Mouse (Mus musculus) kidney, adult 9 months (tissue): ENCODE measurements around the gene Pex13.
A peak's percentile ranks its signal among the peaks of the same experiment; 100 is the strongest.

Experiments
- DNase-seq: peaks from one replicate; pipeline ENCODE4 v3.0.0; 2022

The Pex13 gene

DNA sequence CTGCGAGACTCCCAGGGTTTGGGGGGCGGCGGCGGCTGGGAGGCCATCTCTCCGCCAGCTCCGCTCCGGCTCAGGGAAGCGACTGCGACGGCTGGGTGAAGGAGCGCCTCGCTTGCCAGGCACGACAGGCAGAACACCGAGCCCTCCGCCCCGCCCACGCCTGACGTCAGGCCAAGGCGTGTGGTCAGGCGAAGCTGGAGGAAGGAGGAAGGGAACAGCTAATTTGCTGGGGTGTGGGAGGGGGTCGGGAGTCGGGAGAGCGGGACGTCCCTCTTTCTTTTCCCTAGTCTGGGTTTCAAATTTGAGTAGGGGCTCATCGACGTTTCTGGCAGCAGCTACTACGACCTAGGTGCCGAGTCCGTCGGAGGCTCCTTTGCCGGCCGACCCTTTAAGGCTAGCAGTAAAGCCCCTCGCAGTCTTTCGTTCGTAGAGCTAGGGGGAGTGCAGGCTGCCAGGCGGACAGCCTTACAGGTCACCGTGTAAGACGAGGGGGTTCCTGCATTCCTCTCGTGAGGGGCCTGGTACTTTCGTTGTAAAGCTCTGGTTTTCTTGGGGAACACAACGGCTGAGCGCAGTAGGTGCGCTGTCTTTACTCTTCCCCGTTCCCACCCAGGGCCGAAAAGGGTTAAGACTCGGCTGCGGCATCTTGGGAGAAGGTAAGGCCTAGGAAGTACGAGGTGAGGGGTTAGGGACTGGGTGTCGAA lies at the start of gene Pex13:
TSS of gene Pex13 (minus strand) at position 162 of the 704 bp plus-strand sequence.
- peak; percentile 90 for DNase-seq

DNA sequence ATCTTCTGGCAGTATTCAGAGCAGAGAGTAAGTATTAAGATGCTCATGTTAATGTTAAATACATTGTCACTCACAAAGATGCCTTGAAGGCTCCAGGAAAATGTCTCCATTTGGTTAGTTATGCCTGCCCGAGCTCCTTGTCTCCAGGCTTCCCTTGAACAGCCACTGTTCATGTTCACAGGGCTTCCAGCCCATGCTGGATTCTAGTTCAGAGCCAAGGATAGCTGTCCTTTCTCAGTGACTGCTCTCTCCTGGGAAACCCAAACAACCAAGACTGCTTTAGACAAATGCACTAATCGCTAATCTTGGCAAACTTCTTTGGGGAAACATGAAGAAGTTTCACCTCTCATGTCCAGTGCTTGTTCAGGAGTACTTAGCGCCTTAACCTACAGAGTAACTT lies 46.5 kb upstream of the Pex13 start:
- no peak for DNase-seq

DNA sequence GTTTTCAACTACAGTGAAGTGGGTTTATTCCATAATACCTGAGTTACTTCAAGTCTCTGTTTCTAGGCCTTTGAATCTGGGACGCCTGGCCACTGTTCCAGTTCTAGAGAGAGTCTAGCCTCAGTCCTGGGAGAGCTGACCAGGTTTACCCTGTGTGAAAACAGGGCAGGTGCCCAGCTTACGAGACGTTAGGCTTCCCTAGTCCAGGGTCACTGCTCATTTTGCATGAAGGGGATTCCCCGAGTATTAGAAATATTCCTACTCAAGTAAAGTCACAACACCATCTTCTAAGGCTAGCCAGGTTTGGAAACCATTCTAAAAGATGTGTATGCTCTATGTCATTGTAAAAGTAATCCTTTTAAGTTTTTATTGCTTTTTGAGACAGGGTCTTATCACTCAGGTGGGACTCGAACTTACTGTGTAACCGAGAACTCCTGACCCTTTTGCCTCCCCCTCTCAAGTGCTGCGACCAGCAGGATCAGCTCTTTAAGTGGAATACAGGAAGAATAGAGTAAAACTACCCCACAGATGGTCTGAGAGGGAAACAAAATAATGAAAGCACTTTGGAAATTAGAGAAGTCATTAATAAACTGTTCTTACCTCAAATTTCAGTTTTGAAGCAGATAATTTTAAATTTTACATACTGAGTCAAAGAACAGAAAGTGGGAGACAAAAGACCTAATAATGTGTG lies 39.0 kb upstream of the Pex13 start:
- no peak for DNase-seq

- DNase-seq, result no peak
Measured at GRCm38 (mm10) chr11:23701831-23702230, 36.1 kb upstream of the Pex13 start.

- no peak for DNase-seq
Measured at GRCm38 (mm10) chr11:23699414-23700095, 33.8 kb upstream of the Pex13 start.

GRCm38 (mm10) chr11:23698526-23698925 lies 32.8 kb upstream of the Pex13 start:
- no peak for DNase-seq

DNA sequence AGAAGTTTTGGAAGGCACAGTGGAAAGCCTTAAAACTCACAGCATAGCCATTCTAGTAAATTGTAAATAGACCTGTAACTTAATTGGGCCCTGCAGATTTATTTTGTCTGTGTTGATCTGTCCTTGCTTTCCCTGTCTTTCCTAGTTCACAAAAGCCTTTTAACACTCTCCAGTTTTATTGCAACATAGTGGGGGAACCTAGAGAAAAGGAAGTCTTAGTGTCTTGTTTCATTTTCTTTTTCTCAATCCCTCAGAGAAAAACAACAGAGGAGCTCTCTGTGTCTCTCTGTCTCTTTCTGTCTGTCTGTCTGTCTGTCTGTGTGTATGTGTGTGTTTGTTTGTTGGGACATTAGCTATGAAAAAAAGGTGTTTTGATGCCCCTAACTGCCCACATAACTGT lies 30.1 kb upstream of the Pex13 start:
- DNase-seq, result no peak

DNA sequence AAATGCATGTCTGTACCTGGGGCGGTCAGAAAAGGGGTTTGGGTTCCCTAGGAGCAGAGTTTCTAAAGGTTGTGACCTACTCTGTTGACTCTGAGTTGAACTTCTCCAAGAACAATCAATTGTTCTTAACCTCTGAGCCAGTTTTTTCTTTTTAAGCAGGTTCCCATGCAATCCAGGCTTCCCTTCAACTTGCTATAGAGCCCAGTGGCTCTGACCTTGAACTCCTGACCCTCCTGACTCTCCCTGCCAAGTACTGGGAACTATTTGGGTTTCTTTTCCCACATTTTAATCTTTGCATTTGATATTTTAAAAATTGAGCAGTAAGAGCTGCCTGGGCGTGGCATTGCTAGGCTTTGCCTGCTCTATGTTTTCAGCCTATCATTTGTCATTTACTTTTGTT lies 27.5 kb upstream of the Pex13 start:
- DNase-seq, result no peak

DNA sequence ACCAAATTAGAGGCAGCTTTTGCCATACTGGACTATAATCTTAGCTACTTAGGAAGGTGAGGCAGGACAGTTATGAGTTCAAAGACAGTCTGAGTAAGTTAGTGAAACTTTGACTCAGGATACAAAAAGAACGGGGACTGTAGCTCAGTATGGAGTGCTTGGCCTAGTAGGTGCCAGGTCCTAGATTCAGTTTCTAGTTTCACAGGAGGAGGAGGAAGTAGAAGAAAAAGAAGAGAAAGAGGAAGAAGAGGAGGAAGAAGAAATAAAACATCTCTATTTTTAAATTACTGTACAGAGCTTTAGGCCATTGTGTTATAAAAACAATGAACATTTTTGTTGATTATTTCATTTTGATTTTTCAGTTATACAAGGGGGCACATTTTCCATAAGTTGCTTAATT lies 22.3 kb upstream of the Pex13 start:
- DNase-seq, result no peak

DNA sequence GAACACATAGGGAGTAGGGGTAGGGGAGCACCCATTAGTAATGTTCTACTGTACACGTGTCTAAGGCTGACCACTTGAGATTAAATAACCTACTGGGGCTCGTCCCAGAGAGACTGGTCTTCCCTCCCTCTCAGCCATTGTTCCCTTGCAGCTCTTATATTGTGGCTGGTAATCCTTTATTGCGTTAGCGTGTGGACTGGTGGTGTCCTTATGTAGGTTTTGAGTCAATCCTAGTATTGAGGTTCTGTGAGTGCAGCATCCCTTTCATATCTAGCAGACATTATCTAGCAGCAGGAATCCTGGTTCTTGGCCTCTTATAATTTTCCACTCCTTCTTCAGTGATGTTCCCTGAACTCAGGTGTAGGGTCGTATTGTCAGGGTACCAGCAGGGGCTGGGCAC lies 20.9 kb upstream of the Pex13 start:
- DNase-seq, result no peak

DNA sequence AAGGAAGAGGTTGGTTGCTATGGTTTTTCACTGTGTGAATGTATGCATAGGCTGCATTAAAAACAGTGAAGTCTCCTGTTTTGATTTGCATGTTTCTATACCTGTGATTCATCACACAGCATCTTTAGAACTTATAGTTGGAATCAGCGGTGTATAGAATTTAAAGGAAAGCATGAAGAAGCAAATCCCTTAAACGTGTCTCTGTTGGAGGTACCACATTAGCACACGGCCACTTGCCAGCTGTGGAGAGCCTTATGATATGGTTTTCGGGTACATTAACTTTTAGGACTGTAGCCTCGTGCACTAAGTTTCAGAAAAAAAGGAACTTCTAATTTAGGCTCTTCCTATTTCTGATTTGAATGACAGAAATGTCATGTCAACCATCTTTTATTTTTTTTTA lies 16.8 kb upstream of the Pex13 start:
- no peak for DNase-seq

DNA sequence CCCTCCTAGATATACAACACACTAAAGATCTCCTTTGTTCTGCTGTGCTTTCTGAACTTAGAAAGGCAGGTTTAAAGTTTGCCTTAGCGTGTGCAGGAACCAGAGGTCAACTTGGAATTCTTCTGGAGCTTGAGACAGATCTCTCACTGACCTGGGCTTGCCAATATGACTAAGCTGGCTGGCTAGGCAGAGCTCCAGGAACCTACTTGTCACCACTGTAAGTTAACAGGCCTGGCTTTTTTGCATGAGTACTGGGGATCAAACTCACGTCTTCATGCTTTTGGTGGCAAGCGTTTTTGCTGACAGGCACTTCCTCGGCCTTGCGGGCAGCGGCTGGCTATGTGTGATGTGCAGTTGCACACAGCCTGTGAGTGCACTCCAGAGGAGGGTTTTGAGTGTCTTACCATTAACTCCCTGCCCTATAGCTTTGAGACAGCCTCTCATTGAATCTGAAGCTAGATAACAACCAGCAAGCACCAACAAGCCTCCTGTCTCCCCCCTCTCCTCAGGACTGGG lies 14.7 kb upstream of the Pex13 start:
- DNase-seq, result no peak

GRCm38 (mm10) chr11:23679044-23679642 lies 13.4 kb upstream of the Pex13 start:
- peak; percentile 72 for DNase-seq

GRCm38 (mm10) chr11:23676100-23676499 lies 10.3 kb upstream of the Pex13 start:
- DNase-seq, result no peak

- DNase-seq, result no peak
Measured at GRCm38 (mm10) chr11:23672256-23672749, 6.5 kb upstream of the Pex13 start.

- DNase-seq, result peak; percentile 41
Measured at GRCm38 (mm10) chr11:23667128-23667527, 1.4 kb upstream of the Pex13 start.

DNA sequence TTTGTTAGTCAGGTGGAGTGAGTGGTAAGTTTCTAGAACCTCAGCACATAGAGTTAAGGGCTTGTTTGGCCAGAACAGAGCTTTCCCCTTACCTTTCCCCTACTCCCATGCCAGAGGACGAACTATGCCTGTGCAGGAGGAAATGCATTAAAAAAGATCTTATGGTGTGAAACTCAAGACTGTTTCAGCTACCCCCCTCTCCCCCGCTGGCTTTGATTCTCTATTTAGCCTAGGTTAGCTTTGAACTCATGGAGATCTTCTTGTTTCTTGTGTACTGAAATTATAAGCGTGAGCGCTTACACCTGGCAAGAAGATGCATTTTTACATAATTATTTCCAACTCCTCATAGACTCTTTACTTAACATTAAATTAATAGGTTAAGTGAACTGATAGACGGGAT lies 767 bp upstream of the Pex13 start:
- DNase-seq, result no peak

GRCm38 (mm10) chr11:23665311-23665786 lies 410 bp downstream of the Pex13 start, which contains the start of gene Pus10:
Gene Pus10 (plus strand): TSS chr11:23665674.
- DNase-seq, result peak; percentile 78

DNA sequence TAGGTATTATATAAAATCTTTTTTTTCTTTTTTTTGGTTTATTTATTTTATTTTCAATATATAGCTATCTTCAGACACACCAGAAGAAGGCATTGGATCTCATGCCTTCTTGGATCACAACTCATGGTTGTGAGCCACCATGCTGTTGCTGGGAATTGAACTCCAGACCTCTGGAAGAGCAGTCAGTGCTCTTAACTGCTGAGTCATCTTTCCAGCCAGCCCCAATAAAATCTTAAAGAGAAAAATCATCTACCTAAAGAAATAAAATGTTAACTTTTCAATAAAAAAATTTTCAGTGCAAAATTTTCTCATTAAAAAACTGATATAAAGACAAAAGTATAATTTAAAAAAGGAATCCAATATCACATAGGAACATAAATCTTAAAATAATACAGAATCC lies 1.5 kb downstream of the Pex13 start:
- DNase-seq, result no peak

GRCm38 (mm10) chr11:23657791-23658190 lies 8.0 kb downstream of the Pex13 start:
- no peak for DNase-seq

- no peak for DNase-seq
Measured at GRCm38 (mm10) chr11:23653666-23654065, 12.1 kb downstream of the Pex13 start.

DNA sequence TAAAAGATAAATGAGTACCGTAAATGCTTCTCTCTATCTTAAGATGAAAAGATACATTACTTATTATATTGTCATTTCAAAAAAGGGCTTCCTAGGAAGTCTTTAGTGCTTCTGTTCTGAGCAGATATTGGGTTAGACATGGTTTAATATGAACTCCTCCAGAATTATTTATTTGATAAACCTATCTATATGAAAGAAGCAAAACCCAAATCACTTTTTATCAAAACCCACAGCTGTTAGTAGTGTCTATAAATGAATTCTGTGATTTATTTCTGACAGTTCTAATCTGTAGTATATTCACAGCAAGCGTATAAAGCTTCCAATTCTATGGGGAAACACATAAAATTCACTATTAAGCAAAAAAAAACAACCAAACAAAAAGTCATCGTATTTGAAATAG lies 17.9 kb downstream of the Pex13 start:
- no peak for DNase-seq

- no peak for DNase-seq
Measured at GRCm38 (mm10) chr11:23647431-23647830, 18.3 kb downstream of the Pex13 start.
